Mouse (Mus musculus) liver, adult 2 months (tissue): ENCODE measurements around the gene Tmbim6.

Source experiments
- CTCF ChIP-seq: fragments of 200-500 bp; IDR thresholded peaks from 2 replicates; pipeline ENCODE4 v1.5.1; 2011; ENCODE audit warnings: low read depth, low read length, control low read depth
- POLR2A ChIP-seq: fragments of 200-500 bp; IDR thresholded peaks from 2 replicates; pipeline ENCODE4 v1.6.1; 2011; ENCODE audit warnings: low read length, control low read depth; ENCODE audit not compliant: insufficient read depth; ENCODE audit errors: extremely low read depth

DNA sequence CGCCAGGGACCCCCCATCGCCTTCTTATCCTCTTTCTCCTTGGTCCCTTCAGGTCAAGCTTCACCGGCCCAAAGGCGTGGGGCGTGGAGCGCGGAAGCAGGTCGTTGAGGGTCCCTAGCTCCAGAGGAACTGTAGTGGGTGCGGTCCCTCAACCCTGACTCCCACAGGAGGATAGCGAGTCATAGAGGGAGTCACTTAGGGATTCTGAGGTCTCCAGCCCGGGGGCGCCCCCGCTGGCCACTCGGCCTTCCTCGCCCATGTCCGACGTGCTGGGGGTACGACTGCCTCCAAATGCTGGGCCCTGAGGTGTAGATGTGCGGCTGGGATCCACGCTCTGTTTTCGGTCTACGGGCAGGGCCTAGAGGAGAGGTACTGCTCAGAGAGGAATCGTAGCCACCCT lies 29.9 kb downstream of the Tmbim6 start:
- no peak for TF ChIP-seq POLR2A
- TF ChIP-seq CTCF, result no peak
